Mouse (Mus musculus): Measurements from ENCODE around the gene Zfp148.

DNA sequence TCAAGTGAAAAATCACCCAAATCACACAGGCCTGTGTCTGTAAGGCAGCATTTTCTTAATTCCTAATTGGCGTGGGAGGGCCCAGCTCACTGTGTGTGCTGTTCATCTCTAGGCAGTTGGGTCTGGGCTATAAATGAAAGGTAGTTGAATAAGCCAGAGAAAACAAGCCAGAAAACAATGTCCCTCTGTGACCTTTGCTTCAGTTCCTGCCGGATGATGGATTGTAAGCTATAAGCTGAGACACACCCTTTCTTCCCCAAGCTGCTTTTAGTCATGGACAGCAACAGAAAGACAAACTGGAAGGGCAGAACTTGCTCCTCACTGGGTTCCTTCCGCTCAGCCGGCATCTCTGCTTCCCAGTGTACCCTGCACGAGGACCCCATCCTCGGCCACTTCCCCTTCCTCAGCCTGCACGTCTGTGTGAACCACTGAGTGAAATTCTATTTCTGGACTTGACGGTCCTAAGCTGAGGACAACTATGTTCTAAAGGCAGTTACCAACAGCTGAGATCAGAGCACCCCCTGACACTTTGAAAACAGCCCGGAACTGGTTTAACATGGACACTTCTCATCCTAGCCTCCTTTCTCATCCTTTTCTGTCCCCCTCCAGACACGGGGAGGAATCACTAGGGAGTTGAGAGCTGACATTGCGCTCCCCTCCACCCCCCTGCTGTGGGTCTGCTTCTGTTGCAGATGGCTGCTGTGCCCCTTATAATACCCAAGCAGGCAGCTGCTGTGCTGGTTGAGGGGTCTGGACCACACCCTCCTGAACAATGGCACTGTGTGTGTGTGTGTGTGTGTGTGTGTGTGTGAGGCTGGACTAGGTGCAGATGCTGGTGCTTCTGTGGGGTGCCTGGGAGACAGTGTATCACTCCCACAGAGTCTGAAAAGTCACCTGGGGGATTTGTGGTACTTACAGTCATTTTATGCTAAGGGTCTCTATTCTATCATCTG is 149.1 kb downstream of the Zfp148 start:
- TF ChIP-seq CTCF (IDR thresholded peaks at IDR 0.05; ENCODE audit: borderline replicate concordance, insufficient read depth, low read length) (no peak), POLR2A (IDR thresholded peaks at IDR 0.05; ENCODE audit: low read depth, low read length) (no peak)

All from embryonic fibroblast, embryonic 13.5 days (primary cell).